Mouse (Mus musculus) layer of hippocampus, adult 9-10 months (tissue): ENCODE measurements at regions not wholly inside any gene's neighbourhood (a gene's known extent, or its start where the extent isn't known, plus 50 kb on each side); places are given as distances from the start of the nearest gene placed in this dataset.

ENCODE experiments used
- DNase-seq: peaks from one replicate; pipeline ENCODE4 v3.0.0; 2022; ENCODE audit warnings: low spot score

GRCm38 (mm10) chr13:54895981-54896380, 53.2 kb upstream of the Unc5a start:
- no peak for DNase-seq
